Mouse (Mus musculus): ENCODE results near the gene Slc25a26. TPM values are rescaled to one million over a fixed set of nuclear protein-coding genes. Genes with fewer than 3 reads are reported as not detected.
A peak's percentile ranks its signal among the peaks of the same experiment; 100 is the strongest.

Slc25a26 gene
- polyA plus RNA-seq, 1 experiment from 2014 or later, result 8.1 TPM

DNA sequence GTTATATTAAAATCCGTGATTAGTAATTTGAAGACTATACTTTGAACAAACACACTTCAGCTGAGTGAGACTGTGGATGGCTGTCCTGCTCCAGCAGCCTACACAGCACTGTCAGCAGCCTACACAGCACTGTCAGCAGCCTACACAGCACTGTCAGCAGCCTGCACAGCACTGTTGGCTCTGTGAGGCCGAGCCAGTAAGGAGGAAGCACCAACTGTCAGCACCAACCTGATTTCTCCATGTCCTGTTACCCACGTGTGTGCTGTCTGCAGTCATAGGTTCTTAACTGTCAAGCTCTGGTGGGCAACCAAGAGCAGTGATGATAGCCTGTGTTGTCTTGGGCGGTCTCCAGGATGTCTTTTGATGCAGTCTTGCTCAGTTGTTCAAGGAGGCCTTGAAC lies 32.0 kb downstream of the Slc25a26 start:
- Histone ChIP-seq H3K27ac (no peak overlapping the region), H3K4me3 (no peak overlapping the region), H3K4me2 (no peak overlapping the region), H3K9me3 (no peaks in the 10 kb centered on the region), H3K4me1 (no peaks in the 10 kb centered on the region), H3K27me3 (no peaks in the 10 kb centered on the region), H3K9ac (no peak overlapping the region), H3K36me3 (no peaks in the 10 kb centered on the region)
- no peak for ATAC-seq (ENCODE audit: insufficient number of reproducible peaks, insufficient read depth, low FRiP score, low TSS enrichment, low read depth)
- WGBS, result 76% methylated on average over 4 of the region's 4 CpGs

DNA sequence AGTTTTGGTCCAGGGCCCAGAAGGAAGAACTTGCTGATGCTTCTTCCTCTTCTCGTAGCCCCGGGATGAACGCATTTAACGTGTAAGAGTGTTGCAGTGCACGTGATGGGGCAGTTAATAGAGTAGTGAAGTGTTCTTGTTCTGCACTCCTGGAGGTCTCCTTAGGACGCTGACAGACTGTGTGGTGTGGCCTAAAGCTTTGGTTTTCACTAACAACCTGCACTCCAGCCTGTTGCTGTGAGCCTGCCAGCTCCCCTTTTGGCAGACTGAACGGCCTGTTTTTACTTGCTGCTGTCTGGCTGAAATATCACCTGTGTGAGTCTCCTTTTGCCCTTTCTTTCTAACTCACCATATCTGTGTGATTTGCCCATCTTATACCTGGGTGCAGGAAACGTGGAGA lies 36.3 kb downstream of the Slc25a26 start:
- Histone ChIP-seq H3K9ac (no peak overlapping the region), H3K9me3 (no peaks in the 10 kb centered on the region), H3K4me3 (no peak overlapping the region), H3K4me1 (peaks cover 8% of the 10 kb centered on the region; the same call in 1 of the 2 replicates), H3K36me3 (no peaks in the 10 kb centered on the region), H3K27ac (no peak overlapping the region), H3K27me3 (no peaks in the 10 kb centered on the region), H3K4me2 (no peak overlapping the region)
- WGBS, result 79% methylated on average over 8 of the region's 8 CpGs
- no peak for ATAC-seq (ENCODE audit: insufficient number of reproducible peaks, insufficient read depth, low FRiP score, low TSS enrichment, low read depth)

DNA sequence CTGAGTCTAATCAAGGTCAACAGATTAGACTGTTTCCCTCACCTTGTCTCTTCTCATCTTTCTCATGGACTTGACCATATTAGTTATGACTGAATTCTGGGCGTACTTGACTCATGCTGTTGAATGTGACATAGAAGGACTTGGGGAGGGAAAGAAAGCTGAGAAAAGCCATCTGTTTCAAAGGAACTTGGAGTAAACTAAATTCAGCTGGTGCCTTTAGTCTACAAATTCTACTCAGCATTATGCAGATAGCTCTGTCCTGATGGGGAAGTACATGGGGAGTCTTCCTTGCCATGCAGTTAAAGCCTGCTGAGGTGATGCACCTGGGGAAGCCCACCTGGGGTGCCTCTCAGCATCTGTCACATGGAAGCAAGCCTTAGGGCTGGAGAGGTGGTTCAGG lies 37.5 kb downstream of the Slc25a26 start:
- Histone ChIP-seq H3K9me3 (no peaks in the 10 kb centered on the region), H3K4me1 (peaks cover 14% of the 10 kb centered on the region; the same call in 1 of the 2 replicates), H3K4me2 (no peak overlapping the region), H3K27ac (no peak overlapping the region), H3K4me3 (no peak overlapping the region), H3K27me3 (no peaks in the 10 kb centered on the region), H3K9ac (no peak overlapping the region), H3K36me3 (no peaks in the 10 kb centered on the region)
- WGBS, result 59% methylated on average over 1 of the region's 1 CpGs
- ATAC-seq (ENCODE audit: insufficient number of reproducible peaks, insufficient read depth, low FRiP score, low TSS enrichment, low read depth), result no peak

DNA sequence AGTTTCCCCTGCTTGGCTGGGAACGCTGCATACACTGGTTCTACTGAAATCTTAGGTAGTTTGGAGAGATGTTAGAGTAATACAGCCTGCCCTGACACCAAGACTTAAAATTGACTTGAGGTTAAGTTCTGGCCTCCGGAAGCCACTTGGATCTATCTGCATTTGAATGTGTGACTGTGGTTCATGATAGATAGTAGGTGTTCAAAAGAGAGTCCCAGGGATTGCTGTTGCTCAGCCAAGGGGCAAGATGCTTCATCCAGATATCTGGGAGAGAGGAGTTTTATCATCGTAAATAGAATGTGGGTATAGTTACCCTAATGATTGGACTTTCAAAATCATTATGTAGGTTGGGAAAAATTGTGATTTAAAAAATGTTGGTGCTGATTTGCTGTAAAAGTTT lies 40.0 kb downstream of the Slc25a26 start:
- H3K4me2 ChIP-seq, result no peak overlapping the region
- H3K36me3 ChIP-seq, result no peaks in the 10 kb centered on the region
- no peak for ATAC-seq (ENCODE audit: insufficient number of reproducible peaks, insufficient read depth, low FRiP score, low TSS enrichment, low read depth)
- no peaks in the 10 kb centered on the region for H3K9me3 ChIP-seq
- no peak overlapping the region for H3K27ac ChIP-seq
- H3K4me3 ChIP-seq, result no peak overlapping the region
- H3K27me3 ChIP-seq, result no peaks in the 10 kb centered on the region
- no peak overlapping the region for H3K9ac ChIP-seq
- WGBS, result 78% methylated on average over 3 of the region's 3 CpGs
- peaks cover 21% of the 10 kb centered on the region; the same call in 1 of the 2 replicates for H3K4me1 ChIP-seq

DNA sequence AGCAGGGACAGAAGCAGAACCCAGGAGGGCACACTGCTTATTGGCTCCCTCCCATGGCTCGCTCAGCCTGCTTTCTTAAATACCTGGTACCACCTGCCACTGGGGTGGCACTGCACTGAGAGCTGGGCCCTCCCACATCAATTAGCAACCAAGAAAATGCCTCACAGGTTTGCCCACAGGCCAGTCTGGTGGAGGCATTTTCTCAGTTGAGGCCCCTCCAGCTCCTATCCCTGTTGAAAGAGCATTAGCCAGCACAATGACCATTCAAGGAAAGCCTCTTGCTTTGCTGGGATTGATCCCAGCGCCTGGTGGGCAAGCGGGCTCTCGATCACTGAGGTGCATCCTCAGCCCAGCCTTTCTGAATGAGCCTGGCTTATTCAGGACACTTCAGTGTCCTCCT lies 40.5 kb downstream of the Slc25a26 start:
- 0 out of 2 replicates have a peak, but pooled peaks cover 1% of the 10 kb centered on the region for H3K27me3 ChIP-seq
- no peaks in the 10 kb centered on the region for H3K36me3 ChIP-seq
- no peak overlapping the region for H3K27ac ChIP-seq
- H3K4me3 ChIP-seq, result no peak overlapping the region
- ATAC-seq (ENCODE audit: insufficient number of reproducible peaks, insufficient read depth, low FRiP score, low TSS enrichment, low read depth), result no peak
- no peaks in the 10 kb centered on the region for H3K9me3 ChIP-seq
- H3K9ac ChIP-seq, result no peak overlapping the region
- 58% methylated on average over 4 of the region's 4 CpGs for WGBS
- peaks cover 21% of the 10 kb centered on the region; the same call in 1 of the 2 replicates for H3K4me1 ChIP-seq
- H3K4me2 ChIP-seq, result no peak overlapping the region

DNA sequence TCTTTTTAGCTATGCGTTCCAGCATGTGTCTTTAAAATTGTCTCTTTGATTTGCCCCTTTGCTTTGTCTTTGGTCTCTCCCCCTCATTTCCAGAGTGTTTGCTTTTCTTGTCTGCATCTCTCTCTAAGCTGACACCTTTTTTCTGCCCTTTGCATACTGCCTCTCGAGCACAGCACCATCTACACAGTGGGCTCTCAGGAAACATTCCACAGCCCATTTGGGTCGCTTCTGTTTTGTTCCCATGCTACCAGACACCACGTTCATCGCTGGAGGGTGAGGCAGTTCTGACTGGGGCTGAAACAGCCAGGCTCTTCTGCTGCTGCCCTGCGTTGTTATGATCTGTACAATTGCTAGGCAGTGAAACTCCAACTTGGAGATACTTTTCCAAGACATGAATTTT lies 41.0 kb downstream of the Slc25a26 start:
- Histone ChIP-seq H3K36me3 (no peaks in the 10 kb centered on the region), H3K4me3 (no peak overlapping the region), H3K9ac (no peak overlapping the region), H3K4me2 (no peak overlapping the region), H3K4me1 (peaks cover 21% of the 10 kb centered on the region; the same call in 1 of the 2 replicates), H3K27ac (no peak overlapping the region), H3K9me3 (no peaks in the 10 kb centered on the region), H3K27me3 (0 out of 2 replicates have a peak, but pooled peaks cover 4% of the 10 kb centered on the region)
- WGBS, result 41% methylated on average over 6 of the region's 6 CpGs
- ATAC-seq (ENCODE audit: insufficient number of reproducible peaks, insufficient read depth, low FRiP score, low TSS enrichment, low read depth), result no peak

DNA sequence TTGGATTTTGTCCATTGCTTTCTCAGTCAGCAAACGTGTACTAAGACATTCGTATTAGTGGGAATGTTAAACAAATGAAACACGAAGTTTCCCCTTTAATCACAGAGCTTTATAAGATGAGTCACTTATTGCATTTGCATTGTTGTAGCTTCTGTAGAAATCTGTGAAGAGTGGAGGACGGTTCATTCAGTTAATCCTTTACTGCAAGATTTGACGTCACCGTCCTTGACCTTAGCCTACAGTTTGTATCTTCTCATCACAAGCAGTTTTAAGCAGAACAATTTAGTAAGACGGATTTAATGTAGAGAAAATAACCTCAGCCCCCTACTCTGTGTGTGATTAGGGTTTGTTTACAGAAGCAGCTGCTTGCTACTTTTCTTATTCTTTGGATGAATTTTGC lies 41.7 kb downstream of the Slc25a26 start:
- no peak overlapping the region for H3K27ac ChIP-seq
- WGBS, result 56% methylated on average over 7 of the region's 7 CpGs
- no peak for ATAC-seq (ENCODE audit: insufficient number of reproducible peaks, insufficient read depth, low FRiP score, low TSS enrichment, low read depth)

DNA sequence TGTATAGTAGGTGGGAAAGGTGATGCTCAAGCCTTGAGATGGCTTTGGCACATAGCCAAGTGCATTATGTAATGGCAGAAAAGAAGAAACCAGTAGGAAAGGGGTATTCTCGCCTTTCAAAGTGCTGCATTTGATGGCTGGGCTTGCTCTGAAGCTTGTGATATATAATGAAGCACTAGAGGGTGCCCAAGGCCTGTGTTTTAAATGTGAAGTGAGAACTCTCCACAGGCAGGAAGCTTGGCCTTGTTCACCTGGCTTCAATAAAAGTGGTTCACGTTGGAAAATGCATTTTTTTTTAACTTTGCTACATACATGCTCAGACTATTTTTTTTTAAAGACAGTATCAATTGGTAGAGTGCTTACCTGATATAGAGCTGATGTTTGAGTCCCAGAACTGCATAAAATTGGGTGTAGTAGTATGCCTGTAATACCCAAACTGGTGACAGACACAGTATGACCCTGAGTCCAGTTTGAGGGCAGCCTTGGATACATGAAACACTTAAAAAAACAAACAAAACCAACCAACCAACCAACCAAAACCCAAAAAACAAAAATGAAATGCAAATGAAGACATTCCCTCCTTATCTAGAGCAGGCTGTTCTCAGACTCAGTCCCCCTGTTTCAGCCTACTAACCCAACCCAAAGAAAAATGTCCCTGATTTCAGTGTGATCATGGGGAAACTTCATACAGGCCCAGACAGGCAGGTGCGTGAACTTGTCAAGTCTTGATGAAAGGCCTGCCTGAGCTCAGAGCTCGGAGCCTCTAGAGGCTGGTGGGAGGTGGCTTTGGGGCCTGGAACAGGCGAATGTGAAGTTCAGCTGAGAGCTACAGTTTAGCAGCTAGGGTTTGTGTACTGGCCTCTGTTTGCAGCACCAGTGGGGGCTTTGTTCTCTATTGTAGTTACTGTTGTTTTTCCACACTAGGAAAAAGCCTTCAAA lies 44.0 kb downstream of the Slc25a26 start:
- H3K4me2 ChIP-seq, result no peak overlapping the region
- ATAC-seq (ENCODE audit: insufficient number of reproducible peaks, insufficient read depth, low FRiP score, low TSS enrichment, low read depth), result 0 out of 2 replicates have a peak, but pooled peaks have one; percentile 43
- peaks cover 22% of the 10 kb centered on the region; the same call in 1 of the 2 replicates for H3K4me1 ChIP-seq
- no peak overlapping the region for H3K27ac ChIP-seq
- H3K9me3 ChIP-seq, result no peaks in the 10 kb centered on the region
- H3K36me3 ChIP-seq, result no peaks in the 10 kb centered on the region
- H3K4me3 ChIP-seq, result no peak overlapping the region
- 42% methylated on average over 5 of the region's 5 CpGs for WGBS
- no peak overlapping the region for H3K9ac ChIP-seq
- 0 out of 2 replicates have a peak, but pooled peaks cover 7% of the 10 kb centered on the region for H3K27me3 ChIP-seq

More for the DNA sequence above, 41.7 kb downstream of the Slc25a26 start:
- Histone ChIP-seq H3K9ac (no peak overlapping the region), H3K4me1 (peaks cover 21% of the 10 kb centered on the region; the same call in 1 of the 2 replicates), H3K9me3 (no peaks in the 10 kb centered on the region), H3K27me3 (0 out of 2 replicates have a peak, but pooled peaks cover 4% of the 10 kb centered on the region), H3K36me3 (no peaks in the 10 kb centered on the region), H3K4me3 (no peak overlapping the region), H3K4me2 (no peak overlapping the region)

DNA sequence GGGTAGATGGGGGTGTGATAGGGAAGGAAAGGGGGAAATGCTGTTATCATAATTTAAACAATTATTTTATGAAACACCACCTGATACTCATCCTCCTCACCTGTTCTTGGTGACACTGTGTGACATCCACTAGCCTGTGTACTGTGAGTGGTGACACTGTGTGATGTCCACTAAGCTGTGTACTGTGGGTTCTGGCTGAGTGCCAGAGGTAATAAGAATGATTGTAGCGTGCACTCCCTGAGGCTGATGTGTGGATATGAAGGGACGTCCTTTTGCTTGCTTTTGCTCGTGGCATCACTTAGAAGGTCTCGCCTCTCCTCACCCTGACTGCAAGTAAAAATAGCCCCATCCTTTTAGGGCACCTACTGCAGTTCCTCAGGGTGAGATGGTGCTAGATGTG lies 47.1 kb downstream of the Slc25a26 start:
- Histone ChIP-seq H3K4me1 (peaks cover 12% of the 10 kb centered on the region; the same call in 1 of the 2 replicates), H3K27ac (no peak overlapping the region), H3K9me3 (no peaks in the 10 kb centered on the region; the same call in 1 of the 2 replicates), H3K4me2 (no peak overlapping the region), H3K27me3 (0 out of 2 replicates have a peak, but pooled peaks cover 9% of the 10 kb centered on the region), H3K4me3 (no peak overlapping the region), H3K9ac (no peak overlapping the region), H3K36me3 (no peaks in the 10 kb centered on the region)
- ATAC-seq (ENCODE audit: insufficient number of reproducible peaks, insufficient read depth, low FRiP score, low TSS enrichment, low read depth), result no peak
- 40% methylated on average over 4 of the region's 4 CpGs for WGBS

DNA sequence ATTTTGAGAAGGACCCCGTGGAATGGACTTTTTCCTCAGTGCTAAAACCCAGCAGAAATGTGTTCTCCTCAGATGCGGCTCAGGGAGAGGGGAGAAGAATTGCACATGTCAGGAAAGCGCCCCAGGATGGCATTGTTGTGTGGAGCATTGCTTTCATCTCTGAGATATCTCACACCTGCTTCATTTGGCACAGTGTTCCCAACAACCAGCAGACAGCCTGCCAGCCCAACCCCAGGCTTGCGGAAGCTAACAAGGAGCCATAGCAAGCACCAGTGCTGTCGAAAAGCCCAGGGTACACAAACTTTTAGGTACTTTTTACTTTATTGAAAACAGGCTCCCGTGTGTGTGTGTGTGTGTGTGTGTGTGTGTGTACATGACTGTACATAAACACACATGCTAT lies 50.2 kb downstream of the Slc25a26 start:
- Histone ChIP-seq H3K27me3 (0 out of 2 replicates have a peak, but pooled peaks cover 14% of the 10 kb centered on the region), H3K9ac (no peak overlapping the region), H3K4me3 (no peak overlapping the region), H3K4me2 (no peak overlapping the region), H3K4me1 (peaks cover 5% of the 10 kb centered on the region; the same call in 1 of the 2 replicates), H3K27ac (no peak overlapping the region), H3K9me3 (no peaks in the 10 kb centered on the region; the same call in 1 of the 2 replicates), H3K36me3 (no peaks in the 10 kb centered on the region)
- ATAC-seq (ENCODE audit: insufficient number of reproducible peaks, insufficient read depth, low FRiP score, low TSS enrichment, low read depth), result no peak
- 78% methylated on average over 6 of the region's 6 CpGs for WGBS

DNA sequence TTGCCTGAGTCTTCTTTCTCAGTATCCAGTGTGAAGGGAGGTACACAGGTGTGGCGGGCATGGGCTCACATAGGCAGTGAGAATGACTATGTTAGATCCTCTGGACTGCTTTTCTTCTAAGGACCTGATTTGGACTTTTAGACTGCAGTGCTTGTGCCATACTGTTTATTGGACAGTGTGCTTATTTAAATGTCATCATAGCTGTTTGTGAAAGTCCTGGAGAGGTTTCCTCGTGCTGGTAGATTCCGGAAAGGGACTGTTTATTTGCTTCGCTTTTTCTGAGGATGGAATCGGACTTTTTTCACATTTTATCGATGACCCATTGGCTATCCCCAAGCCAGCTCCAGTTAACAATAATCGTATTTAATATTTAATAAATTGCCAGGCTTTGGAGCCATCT lies 50.7 kb downstream of the Slc25a26 start:
- Histone ChIP-seq H3K4me3 (no peak overlapping the region), H3K36me3 (no peaks in the 10 kb centered on the region), H3K9ac (no peak overlapping the region), H3K4me1 (peaks cover 5% of the 10 kb centered on the region; the same call in 1 of the 2 replicates), H3K27me3 (0 out of 2 replicates have a peak, but pooled peaks cover 11% of the 10 kb centered on the region), H3K27ac (no peak overlapping the region), H3K4me2 (no peak overlapping the region), H3K9me3 (no peaks in the 10 kb centered on the region; the same call in 1 of the 2 replicates)
- 85% methylated on average over 7 of the region's 7 CpGs for WGBS
- ATAC-seq (ENCODE audit: insufficient number of reproducible peaks, insufficient read depth, low FRiP score, low TSS enrichment, low read depth), result no peak

Data from embryonic facial prominence, embryonic 13.5 days (tissue).